Mouse (Mus musculus) stomach, postnatal 0 days (tissue): Measurements from ENCODE around the gene Trp53bp2. TPM values are rescaled to one million over a fixed set of nuclear protein-coding genes. Genes with fewer than 3 reads are reported as not detected.

Experiments
- ATAC-seq: fragments of 200-750 bp; cut with Nextera tagmentation; 2 replicates; pipeline ENCODE4 v1.8.0; 2017; ENCODE audit not compliant: low FRiP score, low TSS enrichment
- DNase-seq: peaks from one replicate; pipeline ENCODE4 v3.0.0-alpha.2; 2016; ENCODE audit warnings: low spot score
- H3K27ac ChIP-seq: fragments of 300-500 bp; sonication (generic); replicated peaks from 2 replicates; pipeline ENCODE4 v1.5.1; 2014; ENCODE audit warnings: mild to moderate bottlenecking, control low read depth
- H3K27me3 ChIP-seq: fragments of 300-500 bp; sonication (generic); 2 replicates; pipeline ENCODE4 v1.6.1; 2014; ENCODE audit warnings: low read length; ENCODE audit not compliant: control insufficient read depth, insufficient read depth
- H3K36me3 ChIP-seq: fragments of 300-500 bp; sonication (generic); 2 replicates; pipeline ENCODE4 v1.6.1; 2014; ENCODE audit warnings: low read length, mixed read lengths; ENCODE audit not compliant: control insufficient read depth, insufficient read depth
- H3K4me1 ChIP-seq: fragments of 300-500 bp; sonication (generic); replicated peaks from 2 replicates; pipeline ENCODE4 v1.6.1; 2014; ENCODE audit warnings: antibody characterized with exemption; ENCODE audit not compliant: control insufficient read depth, insufficient read depth
- H3K4me2 ChIP-seq: fragments of 300-500 bp; sonication (generic); replicated peaks from 2 replicates; pipeline ENCODE4 v1.6.1; 2014; ENCODE audit warnings: low read depth, mild to moderate bottlenecking, control low read depth, moderate library complexity
- H3K4me3 ChIP-seq: fragments of 300-500 bp; sonication (generic); 2 replicates; pipeline ENCODE4 v1.5.1; 2014; ENCODE audit warnings: low read depth, low read length, control low read depth
- H3K9ac ChIP-seq: fragments of 300-500 bp; sonication (generic); 2 replicates; pipeline ENCODE4 v1.6.1; 2014; ENCODE audit warnings: mild to moderate bottlenecking, low read length, control low read depth, mixed read lengths
- H3K9me3 ChIP-seq: fragments of 300-500 bp; sonication (generic); 2 replicates; pipeline ENCODE4 v1.6.1; 2016; ENCODE audit warnings: low read length; ENCODE audit not compliant: control insufficient read depth
- CTCF ChIP-seq: IDR thresholded peaks from 2 replicates; pipeline ENCODE4 v1.5.1; 2016; ENCODE audit warnings: antibody characterized with exemption, low read depth, mild to moderate bottlenecking, moderate library complexity
- EP300 ChIP-seq: optimal IDR thresholded peaks from 2 replicates; pipeline ENCODE3; 2016; ENCODE audit warnings: antibody characterized with exemption
- WGBS: fragments of 180-500 bp; shearing (Covaris S2); extraction: QIAGEN DNeasy Blood & Tissue Kit; methylation state at CpG from one replicate; pipeline ENCODE4 v1.1.7; 2014; 5-methylcytosine and 5-hydroxymethylcytosine counted together
- polyA plus RNA-seq: library from polyadenylated mRNA; unstranded; fragments of >200 nt; fragmentation: Nextera tagmentation; extraction: Ambion mirVana; gene quantifications from 2 replicates; pipeline ENCODE4 v1.2.1, GENCODE M21; 2015

Gene Trp53bp2
- polyA plus RNA-seq, 1 experiment from 2014 or later, result 9.5 TPM

GRCm38 (mm10) chr1:182465978-182466377, 57.0 kb downstream of the Trp53bp2 start:
- H3K27me3 ChIP-seq, result no peaks in the 10 kb centered on the region
- no peak for ATAC-seq
- 0 out of 2 replicates have a peak, but pooled peaks cover 2% of the 10 kb centered on the region for H3K4me1 ChIP-seq
- DNase-seq, result no peak
- no peak overlapping the region for H3K9ac ChIP-seq
- WGBS, result 80% methylated on average over 4 of the region's 4 CpGs
- peaks cover 11% of the 10 kb centered on the region; the same call in 1 of the 2 replicates for H3K36me3 ChIP-seq
- no peak overlapping the region for H3K27ac ChIP-seq
- no peak overlapping the region for H3K4me3 ChIP-seq
- TF ChIP-seq CTCF, result peak; percentile 39; the same call in 1 of the 2 replicates
- no peak for TF ChIP-seq EP300
- H3K9me3 ChIP-seq, result no peaks in the 10 kb centered on the region
- H3K4me2 ChIP-seq, result no peak overlapping the region

DNA sequence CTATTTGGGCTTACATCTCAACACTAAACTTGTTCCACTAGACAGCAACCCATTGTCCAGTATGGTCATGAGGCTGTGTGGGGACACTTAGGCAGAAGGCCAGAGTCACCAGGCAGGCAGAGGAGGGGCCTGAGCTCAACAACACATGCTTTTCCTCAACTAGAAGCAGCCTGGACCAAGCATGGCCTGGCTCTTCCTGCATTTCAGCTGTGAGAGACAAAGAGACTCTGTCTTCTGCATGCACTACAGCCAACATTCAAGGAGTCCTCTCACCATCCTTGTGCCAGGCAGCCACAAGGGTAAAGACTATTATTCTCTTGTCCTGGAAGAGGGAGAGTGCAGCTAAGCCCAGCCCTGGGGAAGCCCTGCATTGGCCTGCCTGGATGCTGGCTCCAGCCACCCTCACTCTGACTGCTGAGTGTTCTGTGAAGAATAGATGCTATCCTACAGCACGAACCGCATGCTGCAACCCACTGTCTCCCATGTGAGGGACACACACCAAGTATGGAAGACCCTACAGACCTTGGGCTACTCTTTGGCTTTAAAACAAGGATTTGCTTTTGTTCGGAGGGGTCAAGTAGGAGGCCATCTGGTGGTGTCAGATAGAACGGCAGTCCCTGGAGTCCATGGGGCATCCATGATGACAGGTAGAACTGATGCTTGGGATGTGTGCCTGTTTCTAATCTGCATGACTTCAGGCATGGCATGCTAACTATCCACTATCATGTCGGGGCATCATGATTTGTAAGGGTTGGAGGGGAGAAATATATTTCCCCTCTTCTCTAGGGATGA, 66.2 kb downstream of the Trp53bp2 start:
- 80% methylated on average over 5 of the region's 5 CpGs for WGBS

DNA sequence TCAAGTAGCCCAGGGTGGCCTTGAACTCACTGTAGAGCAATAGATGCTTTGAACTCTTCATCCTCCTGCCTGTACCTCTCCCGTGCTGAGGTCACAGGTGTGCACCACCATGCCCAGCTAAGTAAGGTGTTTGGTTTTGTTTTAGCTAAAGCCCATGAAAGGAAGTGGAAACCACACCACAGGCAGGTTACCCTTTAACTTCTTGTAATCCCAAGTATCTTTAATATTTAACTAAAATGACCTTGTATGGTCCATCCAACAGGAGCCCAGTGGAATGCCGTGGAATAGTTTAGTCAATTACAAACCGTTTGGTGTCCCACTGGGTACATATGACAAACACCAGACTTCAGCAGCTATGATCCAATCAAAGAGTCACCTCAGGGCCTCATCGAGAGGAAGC, 70.0 kb downstream of the Trp53bp2 start:
- Histone ChIP-seq H3K36me3 (peaks cover 32% of the 10 kb centered on the region), H3K9me3 (no peaks in the 10 kb centered on the region), H3K27me3 (no peaks in the 10 kb centered on the region), H3K4me3 (no peak overlapping the region), H3K4me1 (no peaks in the 10 kb centered on the region), H3K27ac (no peak overlapping the region), H3K4me2 (no peak overlapping the region), H3K9ac (no peak overlapping the region)
- 63% methylated on average over 4 of the region's 4 CpGs for WGBS
- ATAC-seq (no peak), DNase-seq (no peak)
- no peak for TF ChIP-seq CTCF
- no peak for TF ChIP-seq EP300

More for the DNA sequence above, 66.2 kb downstream of the Trp53bp2 start:
- Histone ChIP-seq H3K27ac (no peak overlapping the region), H3K9ac (no peak overlapping the region), H3K4me2 (no peak overlapping the region), H3K4me3 (no peak overlapping the region), H3K9me3 (no peaks in the 10 kb centered on the region), H3K4me1 (no peaks in the 10 kb centered on the region), H3K27me3 (no peaks in the 10 kb centered on the region), H3K36me3 (peaks cover 39% of the 10 kb centered on the region)
- DNase-seq (no peak), ATAC-seq (no peak)
- no peak for TF ChIP-seq EP300
- peak; percentile 60 for TF ChIP-seq CTCF

- DNase-seq (no peak), ATAC-seq (no peak)
- H3K4me1 ChIP-seq, result no peaks in the 10 kb centered on the region
- H3K9me3 ChIP-seq, result no peaks in the 10 kb centered on the region
- no peaks in the 10 kb centered on the region for H3K27me3 ChIP-seq
- H3K4me2 ChIP-seq, result no peak overlapping the region
- H3K27ac ChIP-seq, result no peak overlapping the region
- 93% methylated on average over 7 of the region's 7 CpGs for WGBS
- H3K4me3 ChIP-seq, result no peak overlapping the region
- H3K9ac ChIP-seq, result no peak overlapping the region
- H3K36me3 ChIP-seq, result peaks cover 34% of the 10 kb centered on the region
- TF ChIP-seq EP300 (no peak), CTCF (no peak)
Measured at GRCm38 (mm10) chr1:182481138-182481537, 72.2 kb downstream of the Trp53bp2 start.

DNA sequence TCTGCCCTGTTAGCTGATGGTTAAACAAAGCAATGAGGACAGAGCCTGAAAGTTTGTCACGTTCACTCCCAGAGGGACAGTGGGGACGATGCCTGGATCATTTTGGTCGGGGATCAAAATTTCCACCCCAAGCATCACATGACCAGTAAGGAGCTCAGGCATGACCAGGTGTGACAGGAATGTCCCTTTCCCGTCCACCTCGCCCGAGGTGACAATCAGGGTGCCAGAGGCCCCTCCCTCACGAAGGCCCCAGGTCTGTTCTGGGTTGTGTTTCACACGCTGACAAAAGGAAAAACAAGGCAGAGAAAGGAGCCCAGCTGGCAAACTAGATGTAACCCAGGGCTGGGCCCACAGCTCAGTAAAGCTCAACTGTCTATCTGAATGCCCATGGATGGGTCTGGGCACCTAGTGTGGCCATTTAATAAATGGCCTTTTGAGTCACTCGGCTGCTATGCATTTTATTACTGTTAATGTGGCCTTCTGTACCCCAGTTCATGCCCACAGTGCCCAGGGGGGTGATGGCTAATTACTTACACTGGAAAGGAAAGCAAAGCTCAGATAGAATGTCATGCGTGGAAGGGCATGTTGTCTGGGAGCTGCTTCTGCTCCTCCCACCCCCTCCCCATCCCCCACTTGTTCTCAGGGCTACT, 72.8 kb downstream of the Trp53bp2 start:
- ATAC-seq (no peak), DNase-seq (no peak)
- Histone ChIP-seq H3K4me3 (no peak overlapping the region), H3K27me3 (no peaks in the 10 kb centered on the region), H3K36me3 (peaks cover 37% of the 10 kb centered on the region), H3K4me1 (no peaks in the 10 kb centered on the region), H3K9me3 (no peaks in the 10 kb centered on the region), H3K9ac (no peak overlapping the region), H3K27ac (no peak overlapping the region), H3K4me2 (no peak overlapping the region)
- no peak for TF ChIP-seq EP300
- no peak for TF ChIP-seq CTCF
- WGBS, result 83% methylated on average over 10 of the region's 10 CpGs
